Mouse (Mus musculus): ENCODE data around the gene E330009J07Rik. TPM values are rescaled to one million over a fixed set of nuclear protein-coding genes. Genes with fewer than 3 reads are reported as not detected.

Gene E330009J07Rik
- polyA plus RNA-seq, 1 experiment, result 64.6 TPM

- peak overlapping the region; percentile 99 for H3K27ac ChIP-seq (ENCODE audit: insufficient read depth, low read length)
- no peaks in the 10 kb centered on the region for H3K27me3 ChIP-seq (ENCODE audit: control insufficient read depth, insufficient read depth, low read length)
- peaks cover 18% of the 10 kb centered on the region; the same call in 1 of the 2 replicates for H3K4me1 ChIP-seq (ENCODE audit: control insufficient read depth, insufficient read depth, low read length)
- DNase-seq, result peak; percentile 78
- TF ChIP-seq CTCF (IDR thresholded peaks at IDR 0.05; ENCODE audit: borderline replicate concordance, insufficient read depth, low read depth, low read length) (no peak), POLR2A (IDR thresholded peaks at IDR 0.05; ENCODE audit: borderline replicate concordance, insufficient read depth, low read length) (no peak)
- peak overlapping the region; percentile 89 for H3K4me3 ChIP-seq (replicated peaks; ENCODE audit: insufficient read depth, low read depth, low read length)
- under 1% methylated on average over 72 of the region's 72 CpGs for WGBS
These were observed 536 bp downstream of the E330009J07Rik start for GRCm38 (mm10) chr6:40435151-40436046.

- Histone ChIP-seq H3K27ac (ENCODE audit: insufficient read depth, low read length) (peak overlapping the region; percentile 99), H3K4me3 (replicated peaks; ENCODE audit: insufficient read depth, low read depth, low read length) (peak overlapping the region; percentile 89), H3K4me1 (ENCODE audit: control insufficient read depth, insufficient read depth, low read length) (peaks cover 19% of the 10 kb centered on the region; the same call in 1 of the 2 replicates), H3K27me3 (ENCODE audit: control insufficient read depth, insufficient read depth, low read length) (no peaks in the 10 kb centered on the region)
- TF ChIP-seq POLR2A (IDR thresholded peaks at IDR 0.05; ENCODE audit: borderline replicate concordance, insufficient read depth, low read length) (no peak), CTCF (IDR thresholded peaks at IDR 0.05; ENCODE audit: borderline replicate concordance, insufficient read depth, low read depth, low read length) (no peak)
- 4% methylated on average over 7 of the region's 7 CpGs for WGBS
- DNase-seq, result no peak
These were observed 1.2 kb downstream of the E330009J07Rik start for GRCm38 (mm10) chr6:40434697-40435096.

- peak overlapping the region; percentile 77 for H3K27ac ChIP-seq (ENCODE audit: insufficient read depth, low read length)
- TF ChIP-seq POLR2A (IDR thresholded peaks at IDR 0.05; ENCODE audit: borderline replicate concordance, insufficient read depth, low read length) (no peak), CTCF (IDR thresholded peaks at IDR 0.05; ENCODE audit: borderline replicate concordance, insufficient read depth, low read depth, low read length) (no peak)
- peak; percentile 81 to 93 for DNase-seq
- peak overlapping the region; percentile 46 for H3K4me3 ChIP-seq (replicated peaks; ENCODE audit: insufficient read depth, low read depth, low read length)
- WGBS, result 19% methylated on average over 17 of the region's 17 CpGs
- peaks cover 27% of the 10 kb centered on the region; the same call in 1 of the 2 replicates for H3K4me1 ChIP-seq (ENCODE audit: control insufficient read depth, insufficient read depth, low read length)
- H3K27me3 ChIP-seq (ENCODE audit: control insufficient read depth, insufficient read depth, low read length), result no peaks in the 10 kb centered on the region
These were observed 3.3 kb downstream of the E330009J07Rik start for GRCm38 (mm10) chr6:40432346-40433275.

GRCm38 (mm10) chr6:40431812-40432211, 4.1 kb downstream of the E330009J07Rik start:
- Histone ChIP-seq H3K27ac (ENCODE audit: insufficient read depth, low read length) (peak overlapping the region; percentile 72), H3K4me1 (ENCODE audit: control insufficient read depth, insufficient read depth, low read length) (peaks cover 35% of the 10 kb centered on the region; the same call in 1 of the 2 replicates), H3K4me3 (replicated peaks; ENCODE audit: insufficient read depth, low read depth, low read length) (peak overlapping the region; percentile 46), H3K27me3 (ENCODE audit: control insufficient read depth, insufficient read depth, low read length) (no peaks in the 10 kb centered on the region)
- DNase-seq, result no peak
- no peak for TF ChIP-seq CTCF (IDR thresholded peaks at IDR 0.05; ENCODE audit: borderline replicate concordance, insufficient read depth, low read depth, low read length)
- no peak for TF ChIP-seq POLR2A (IDR thresholded peaks at IDR 0.05; ENCODE audit: borderline replicate concordance, insufficient read depth, low read length)

- WGBS, result 7% methylated on average over 4 of the region's 4 CpGs
- Histone ChIP-seq H3K4me1 (ENCODE audit: control insufficient read depth, insufficient read depth, low read length) (peaks cover 37% of the 10 kb centered on the region; the same call in 1 of the 2 replicates), H3K27ac (ENCODE audit: insufficient read depth, low read length) (peak overlapping the region; percentile 72), H3K27me3 (ENCODE audit: control insufficient read depth, insufficient read depth, low read length) (no peaks in the 10 kb centered on the region), H3K4me3 (replicated peaks; ENCODE audit: insufficient read depth, low read depth, low read length) (peak overlapping the region; percentile 28)
- DNase-seq, result peak; percentile 86 to 92
- TF ChIP-seq CTCF (IDR thresholded peaks at IDR 0.05; ENCODE audit: borderline replicate concordance, insufficient read depth, low read depth, low read length) (no peak), POLR2A (IDR thresholded peaks at IDR 0.05; ENCODE audit: borderline replicate concordance, insufficient read depth, low read length) (peak; percentile 15; the same call in 1 of the 2 replicates)
These were observed 4.6 kb downstream of the E330009J07Rik start for GRCm38 (mm10) chr6:40431356-40431755.

- Histone ChIP-seq H3K4me1 (ENCODE audit: control insufficient read depth, insufficient read depth, low read length) (peaks cover 41% of the 10 kb centered on the region; the same call in 1 of the 2 replicates), H3K4me3 (replicated peaks; ENCODE audit: insufficient read depth, low read depth, low read length) (peak overlapping the region; percentile 28), H3K27me3 (ENCODE audit: control insufficient read depth, insufficient read depth, low read length) (no peaks in the 10 kb centered on the region), H3K27ac (ENCODE audit: insufficient read depth, low read length) (peak overlapping the region; percentile 31)
- DNase-seq, result peak; percentile 75 to 80
- no peak for TF ChIP-seq POLR2A (IDR thresholded peaks at IDR 0.05; ENCODE audit: borderline replicate concordance, insufficient read depth, low read length)
- TF ChIP-seq CTCF (IDR thresholded peaks at IDR 0.05; ENCODE audit: borderline replicate concordance, insufficient read depth, low read depth, low read length), result no peak
- WGBS, result 14% methylated on average over 3 of the region's 3 CpGs
These were observed 5.1 kb downstream of the E330009J07Rik start for GRCm38 (mm10) chr6:40430878-40431277.

- WGBS, result 72% methylated on average over 3 of the region's 3 CpGs
- H3K27me3 ChIP-seq (ENCODE audit: control insufficient read depth, insufficient read depth, low read length), result no peaks in the 10 kb centered on the region
These were observed 5.7 kb downstream of the E330009J07Rik start for GRCm38 (mm10) chr6:40430251-40430650.

More at GRCm38 (mm10) chr6:40430251-40430650, 5.7 kb downstream of the E330009J07Rik start:
- DNase-seq, result peak in 1 of 2 experiments; percentile 12
- Histone ChIP-seq H3K27ac (ENCODE audit: insufficient read depth, low read length) (peak overlapping the region; percentile 83; the same call in 1 of the 2 replicates), H3K4me1 (ENCODE audit: control insufficient read depth, insufficient read depth, low read length) (peaks cover 45% of the 10 kb centered on the region; the same call in 1 of the 2 replicates), H3K4me3 (replicated peaks; ENCODE audit: insufficient read depth, low read depth, low read length) (no peak overlapping the region)
- TF ChIP-seq CTCF (IDR thresholded peaks at IDR 0.05; ENCODE audit: borderline replicate concordance, insufficient read depth, low read depth, low read length) (no peak), POLR2A (IDR thresholded peaks at IDR 0.05; ENCODE audit: borderline replicate concordance, insufficient read depth, low read length) (no peak)

Data from cerebellum, adult 2 months (tissue).